ENCODE assay signal across 16 mouse cellular contexts in genomic region chr13:59992780-59993501, GRCm38 (mm10).
A peak's percentile ranks its signal among the peaks of the same experiment; 100 is the strongest.
DNase-seq lines count a peak whose midpoint lies in the region; ATAC-seq and TF ChIP-seq lines count a peak whose summit lies in the region.
"Had no signal": no experiment of that assay in that cellular context is flagged by ENCODE, and none has a peak within 500 bp of the region (broad histone marks: within the 10 kb centered on the region; RNA-seq: fewer than 3 reads in every experiment).

No protein-coding gene starts in this region.

- H3K27ac ChIP-seq in hindbrain, embryonic 11.5 days (ENCODE audit: low read depth, low read length), result no peak overlapping the region
- no peak overlapping the region for H3K27ac ChIP-seq in hindbrain, postnatal 0 days
- H3K27ac ChIP-seq in embryonic facial prominence, embryonic 10.5 days (replicated peaks), result peak overlapping the region; percentile 72
- H3K27ac ChIP-seq in heart, embryonic 16.5 days (ENCODE audit: low read length), result peak overlapping the region; percentile 37; the same call in 1 of the 2 replicates
- no peak overlapping the region for H3K27ac ChIP-seq in midbrain, embryonic 15.5 days

- H3K9me3 ChIP-seq in hindbrain, embryonic 11.5 days (ENCODE audit: control insufficient read depth, low read length), result no peaks in the 10 kb centered on the region
- no peaks in the 10 kb centered on the region for H3K9me3 ChIP-seq in hindbrain, postnatal 0 days (ENCODE audit: low read length)
- H3K9me3 ChIP-seq in embryonic facial prominence, embryonic 10.5 days, result no peaks in the 10 kb centered on the region
- H3K9me3 ChIP-seq in heart, embryonic 16.5 days (replicated peaks; ENCODE audit: control insufficient read depth, low read length), result no peaks in the 10 kb centered on the region; the same call in 1 of the 2 replicates
- H3K9me3 ChIP-seq in midbrain, embryonic 15.5 days, result no peaks in the 10 kb centered on the region

- WGBS in hindbrain, embryonic 11.5 days, result 52% methylated on average over 11 of the region's 11 CpGs
- WGBS in hindbrain, postnatal 0 days, result 58% methylated on average over 11 of the region's 11 CpGs
- 16% methylated on average over 11 of the region's 11 CpGs for WGBS in embryonic facial prominence, embryonic 10.5 days
- whole genome bisulfite sequencing in heart, embryonic 16.5 days, result 39% methylated on average over 11 of the region's 11 CpGs
- 48% methylated on average over 11 of the region's 11 CpGs for WGBS in midbrain, embryonic 15.5 days

- ATAC-seq in hindbrain, embryonic 11.5 days (ENCODE audit: low FRiP score), result peak; percentile 40; the same call in 1 of the 2 replicates
- ATAC-seq in hindbrain, postnatal 0 days, result no peak
- ATAC-seq in heart, embryonic 16.5 days (replicated peaks; ENCODE audit: extremely low read depth, insufficient read depth, low FRiP score), result peak; percentile 75; the same call in 1 of the 2 replicates
- peak; percentile 54; the same call in 1 of the 2 replicates for ATAC-seq in midbrain, embryonic 15.5 days (replicated peaks)
- ATAC-seq: CD4-positive, CD25-positive, alpha-beta regulatory T cell, adult 4 months; Patski had no signal

- H3K36me3 ChIP-seq in hindbrain, embryonic 11.5 days (ENCODE audit: control insufficient read depth, insufficient read depth, low read length), result no peaks in the 10 kb centered on the region
- no peaks in the 10 kb centered on the region for H3K36me3 ChIP-seq in hindbrain, postnatal 0 days (ENCODE audit: insufficient read depth, low read length)
- no peaks in the 10 kb centered on the region for H3K36me3 ChIP-seq in embryonic facial prominence, embryonic 10.5 days (replicated peaks)
- H3K36me3 ChIP-seq in heart, embryonic 16.5 days (ENCODE audit: control insufficient read depth, insufficient read depth), result no peaks in the 10 kb centered on the region
- no peaks in the 10 kb centered on the region for H3K36me3 ChIP-seq in midbrain, embryonic 15.5 days (replicated peaks)

- no peaks in the 10 kb centered on the region for H3K4me1 ChIP-seq in hindbrain, embryonic 11.5 days (replicated peaks; ENCODE audit: control insufficient read depth, insufficient read depth, low read length)
- H3K4me1 ChIP-seq in hindbrain, postnatal 0 days (ENCODE audit: insufficient read depth, low read length), result no peaks in the 10 kb centered on the region
- H3K4me1 ChIP-seq in embryonic facial prominence, embryonic 10.5 days, result peaks cover 52% of the 10 kb centered on the region
- H3K4me1 ChIP-seq in heart, embryonic 16.5 days (ENCODE audit: control insufficient read depth, insufficient read depth, low read length), result peaks cover 8% of the 10 kb centered on the region
- peaks cover 4% of the 10 kb centered on the region; the same call in 1 of the 2 replicates for H3K4me1 ChIP-seq in midbrain, embryonic 15.5 days

- no peaks in the 10 kb centered on the region for H3K27me3 ChIP-seq in hindbrain, embryonic 11.5 days (ENCODE audit: control insufficient read depth, insufficient read depth, low read length)
- H3K27me3 ChIP-seq in hindbrain, postnatal 0 days (ENCODE audit: insufficient read depth, low read length), result no peaks in the 10 kb centered on the region
- no peaks in the 10 kb centered on the region; the same call in 1 of the 2 replicates for H3K27me3 ChIP-seq in embryonic facial prominence, embryonic 10.5 days (replicated peaks; ENCODE audit: low read depth, poor library complexity, severe bottlenecking)
- no peaks in the 10 kb centered on the region for H3K27me3 ChIP-seq in heart, embryonic 16.5 days (ENCODE audit: control insufficient read depth, insufficient read depth, low read length)
- H3K27me3 ChIP-seq in midbrain, embryonic 15.5 days (replicated peaks), result no peaks in the 10 kb centered on the region
- H3K27me3 ChIP-seq: Patski had no signal

- H3K9ac ChIP-seq in hindbrain, embryonic 11.5 days (ENCODE audit: low read depth, low read length), result no peak overlapping the region
- no peak overlapping the region for H3K9ac ChIP-seq in hindbrain, postnatal 0 days (replicated peaks; ENCODE audit: low read length)
- H3K9ac ChIP-seq in heart, embryonic 16.5 days (ENCODE audit: low read length), result no peak overlapping the region
- H3K9ac ChIP-seq in midbrain, embryonic 15.5 days, result no peak overlapping the region

- no peak overlapping the region for H3K4me3 ChIP-seq in hindbrain, embryonic 11.5 days (ENCODE audit: low read depth, low read length)
- H3K4me3 ChIP-seq in hindbrain, postnatal 0 days (ENCODE audit: low read length), result no peak overlapping the region
- no peak overlapping the region for H3K4me3 ChIP-seq in embryonic facial prominence, embryonic 10.5 days
- no peak overlapping the region for H3K4me3 ChIP-seq in heart, embryonic 16.5 days (ENCODE audit: low read length)
- H3K4me3 ChIP-seq in midbrain, embryonic 15.5 days, result no peak overlapping the region
- H3K4me3 ChIP-seq: erythroblast, embryonic 14.5 days; myocyte had no signal

- no peak for TF ChIP-seq CTCF in hindbrain, postnatal 0 days (IDR thresholded peaks at IDR 0.05; ENCODE audit: low read depth)

- no peak for DNase-seq in hindbrain, embryonic 11.5 days (ENCODE audit: low spot score)
- no peak for DNase-seq in hindbrain, postnatal 0 days (ENCODE audit: low spot score)
- DNase-seq in embryonic facial prominence, embryonic 10.5 days (ENCODE audit: low spot score), result peak; percentile 83
- DNase-seq in frontal cortex, postnatal 14 days (ENCODE audit: low spot score in 2 of 2), result no peak
- DNase-seq in adrenal gland, postnatal 25 days, result no peak
- DNase-seq in frontal cortex, postnatal 10 days (ENCODE audit: low spot score in 2 of 2), result no peak
- DNase-seq: cerebellum, postnatal 10 days; layer of hippocampus, postnatal 36 days; thymus, postnatal 25 days had no signal

- H3K4me2 ChIP-seq in hindbrain, embryonic 11.5 days (replicated peaks; ENCODE audit: low read depth, low read length), result no peak overlapping the region
- H3K4me2 ChIP-seq in hindbrain, postnatal 0 days (ENCODE audit: low read depth, low read length), result no peak overlapping the region
- H3K4me2 ChIP-seq in heart, embryonic 16.5 days (ENCODE audit: low read depth, low read length), result 0 out of 2 replicates have a peak overlapping the region, but pooled peaks have one; percentile 14
- H3K4me2 ChIP-seq in midbrain, embryonic 15.5 days, result no peak overlapping the region
- H3K4me2 ChIP-seq: liver, embryonic 11.5 days had no signal

Comparison
In these comparisons a context has a peak if more than half of its experiments do, and no peak if none do; other contexts are left out.
1. H3K27ac ChIP-seq: peak in embryonic facial prominence, embryonic 10.5 days (single experiment) and heart, embryonic 16.5 days (single experiment); none in hindbrain, embryonic 11.5 days (single experiment), hindbrain, postnatal 0 days (single experiment) and midbrain, embryonic 15.5 days (single experiment).